Mouse (Mus musculus) mature B cell (primary cell): ENCODE data around the gene Mre11a.

ENCODE experiments used
- in situ Hi-C: fragments of 300-500 bp; cut with MboI; formaldehyde crosslinking; loops from 2 replicates; pipeline ENCODE4 v1.14.3; 2019

Gene Mre11a

DNA sequence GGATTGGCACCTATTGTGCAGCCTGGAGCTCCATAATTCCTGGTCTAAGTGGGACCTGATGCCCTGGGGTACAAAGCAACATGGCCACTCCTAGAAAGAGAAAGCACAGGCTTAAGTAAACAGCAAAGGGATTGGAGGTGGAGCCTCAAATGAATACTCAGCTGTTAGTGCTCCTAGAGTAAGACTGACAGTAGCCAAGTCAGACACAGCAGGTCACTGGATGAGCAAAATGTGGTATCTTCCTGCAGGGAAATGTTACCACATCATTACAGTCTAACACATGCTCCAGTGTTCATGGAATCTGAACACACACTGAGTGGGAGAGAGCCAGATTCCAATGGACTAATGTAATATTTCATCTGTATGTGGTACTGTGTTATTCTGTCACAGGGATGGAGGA is 36.9 kb downstream of the Mre11a start:
- in situ Hi-C loops, result no loop called here

- in situ Hi-C loops, result no loop called here
Measured at GRCm38 (mm10) chr9:14824840-14825239, 40.4 kb downstream of the Mre11a start.

- in situ Hi-C loops, result no loop called here
Measured at GRCm38 (mm10) chr9:14827875-14828274, 43.4 kb downstream of the Mre11a start.

DNA sequence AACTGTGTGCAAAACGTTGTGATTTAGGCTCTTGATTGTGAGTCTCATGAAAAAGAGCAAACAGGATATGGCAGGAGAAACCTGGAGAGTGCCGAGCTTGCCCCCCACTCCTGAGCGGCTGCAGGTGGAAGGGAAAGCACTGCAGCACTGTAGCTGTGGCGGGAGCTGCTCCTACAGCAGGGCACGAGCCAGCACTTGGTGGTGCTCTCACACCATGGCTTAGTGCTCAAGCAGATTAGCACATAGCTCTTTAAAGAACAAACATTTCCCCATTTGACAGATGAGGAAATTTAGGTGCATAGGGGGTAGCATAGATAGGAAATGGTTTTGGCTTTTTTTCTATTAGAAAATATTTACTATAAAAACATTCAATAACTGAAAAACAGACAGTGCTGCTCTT is 47.6 kb downstream of the Mre11a start:
- in situ Hi-C loops, result no loop called here

DNA sequence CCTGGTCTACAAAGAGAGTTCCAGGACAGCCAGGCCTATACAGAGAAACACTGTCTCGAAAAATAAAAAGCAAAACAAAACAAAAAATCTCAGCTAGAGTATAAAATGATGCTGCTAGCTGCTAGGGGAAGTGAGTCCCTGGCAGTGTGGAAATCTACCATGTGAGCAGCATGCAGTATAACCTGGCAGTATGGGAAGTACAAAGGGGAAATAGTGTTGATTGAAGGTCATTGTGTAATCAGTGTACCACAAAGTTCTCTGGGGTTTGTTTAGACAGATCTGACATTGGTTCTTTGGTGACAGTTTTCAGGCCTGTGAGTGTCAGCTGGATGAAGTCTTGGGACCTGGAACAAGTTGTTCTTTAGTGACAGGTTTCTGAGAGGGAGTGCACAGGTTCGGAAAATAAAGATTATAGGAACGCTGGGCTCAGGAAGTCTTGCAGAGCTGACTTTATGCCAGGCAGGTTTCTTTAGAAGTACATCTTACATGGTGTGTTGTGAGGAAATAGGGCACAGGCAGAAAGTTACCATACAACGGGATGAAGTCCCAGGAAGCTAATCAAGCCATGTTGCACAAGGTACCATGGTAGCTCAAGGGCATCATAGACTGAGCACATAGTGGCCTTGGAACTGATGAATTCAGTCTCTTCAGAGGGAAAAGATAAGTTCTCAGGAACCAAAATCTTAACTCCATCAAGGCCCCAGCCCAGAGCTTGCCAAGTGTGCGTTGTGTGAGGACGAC is 51.1 kb downstream of the Mre11a start:
- in situ Hi-C loops, result no loop called here

DNA sequence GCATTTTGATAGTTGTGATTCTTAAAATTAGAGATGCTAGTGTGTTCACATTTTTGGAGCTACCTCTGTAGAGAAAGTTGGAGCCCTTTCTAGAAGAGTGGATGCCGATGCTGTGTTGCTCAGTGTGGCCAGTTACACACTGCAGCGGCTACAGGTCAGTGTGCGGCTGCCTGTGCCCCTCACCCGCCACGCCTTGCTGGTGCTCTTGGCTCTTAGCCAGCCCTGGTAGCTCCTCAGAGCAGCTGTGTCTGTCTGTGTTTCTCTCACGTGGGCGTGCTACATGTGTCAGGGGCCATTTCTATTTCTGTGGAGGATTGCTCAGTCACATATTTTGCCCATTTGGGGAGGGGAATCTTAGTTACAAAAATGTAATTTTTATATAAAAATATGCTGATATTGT is 55.1 kb downstream of the Mre11a start:
- in situ Hi-C loops, result no loop called here

GRCm38 (mm10) chr9:14839970-14840369 is 55.5 kb downstream of the Mre11a start:
- in situ Hi-C loops, result no loop called here

GRCm38 (mm10) chr9:14841878-14842761 is 57.7 kb downstream of the Mre11a start:
- in situ Hi-C loops, result no loop called here

DNA sequence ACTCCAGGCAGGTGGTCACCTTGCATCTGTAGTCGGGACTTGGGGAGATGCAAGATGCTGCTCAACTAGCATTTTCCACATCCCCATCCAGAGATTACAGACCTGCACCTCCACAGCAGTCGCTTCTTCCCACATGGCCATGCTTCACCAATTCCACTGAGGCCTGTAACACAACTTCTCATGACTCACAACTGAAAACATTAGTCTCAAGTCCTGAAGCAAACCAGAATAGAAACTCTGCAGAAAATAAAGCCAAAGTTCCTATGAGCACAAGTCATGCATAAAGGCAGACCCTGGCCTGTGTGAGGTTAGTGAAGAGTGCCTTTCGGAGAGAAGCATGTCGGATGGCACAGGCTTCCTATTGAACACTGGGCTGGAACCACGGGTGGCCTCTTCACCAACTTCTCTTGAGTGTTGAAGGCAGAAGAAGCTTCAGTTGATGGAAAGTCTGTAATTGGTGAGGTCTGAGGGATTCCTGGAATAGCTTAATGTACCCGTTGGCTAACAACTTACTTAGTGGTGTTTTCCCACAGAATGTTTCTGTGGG is 58.9 kb downstream of the Mre11a start:
- in situ Hi-C loops, result no loop called here

GRCm38 (mm10) chr9:14843901-14844300 is 59.4 kb downstream of the Mre11a start:
- in situ Hi-C loops, result no loop called here

GRCm38 (mm10) chr9:14846428-14846827 is 62.0 kb downstream of the Mre11a start:
- in situ Hi-C loops, result no loop called here

GRCm38 (mm10) chr9:14848267-14848935 is 63.9 kb downstream of the Mre11a start:
- in situ Hi-C loops, result no loop called here

GRCm38 (mm10) chr9:14854585-14854984 is 70.1 kb downstream of the Mre11a start:
- in situ Hi-C loops, result no loop called here

- in situ Hi-C loops, result no loop called here
Measured at GRCm38 (mm10) chr9:14856922-14857654, 72.6 kb downstream of the Mre11a start.

GRCm38 (mm10) chr9:14858170-14858706 is 73.8 kb downstream of the Mre11a start:
- in situ Hi-C loops, result no loop called here

DNA sequence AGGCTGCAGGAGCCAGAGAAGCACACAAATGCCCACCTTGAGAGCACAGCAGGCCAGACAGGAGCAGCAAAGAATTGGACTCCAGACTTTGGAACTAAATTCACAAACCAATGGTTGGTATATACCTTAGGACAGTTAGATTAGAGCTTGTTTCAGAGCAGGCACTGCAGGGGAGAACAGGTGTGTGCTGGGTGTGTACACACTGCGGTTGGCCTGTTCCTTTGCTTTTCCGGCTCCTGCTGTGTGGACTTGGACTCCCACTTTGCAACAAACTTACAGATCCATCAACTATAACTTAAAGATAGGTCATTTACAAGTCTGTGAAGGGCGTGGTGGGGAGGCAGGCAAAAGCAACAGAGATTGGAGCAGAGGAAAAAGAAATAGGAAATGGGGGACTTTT is 74.3 kb downstream of the Mre11a start:
- in situ Hi-C loops, result no loop called here

GRCm38 (mm10) chr9:14859868-14860639 is 75.6 kb downstream of the Mre11a start, which contains the start of gene Gpr83:
Gene Gpr83, plus strand, starts transcription at chr9:14860210.
- in situ Hi-C loops, result loop anchor here (10.0 kb wide), 1 partner anchor 155 kb away; no protein-coding TSS in a partner anchor

DNA sequence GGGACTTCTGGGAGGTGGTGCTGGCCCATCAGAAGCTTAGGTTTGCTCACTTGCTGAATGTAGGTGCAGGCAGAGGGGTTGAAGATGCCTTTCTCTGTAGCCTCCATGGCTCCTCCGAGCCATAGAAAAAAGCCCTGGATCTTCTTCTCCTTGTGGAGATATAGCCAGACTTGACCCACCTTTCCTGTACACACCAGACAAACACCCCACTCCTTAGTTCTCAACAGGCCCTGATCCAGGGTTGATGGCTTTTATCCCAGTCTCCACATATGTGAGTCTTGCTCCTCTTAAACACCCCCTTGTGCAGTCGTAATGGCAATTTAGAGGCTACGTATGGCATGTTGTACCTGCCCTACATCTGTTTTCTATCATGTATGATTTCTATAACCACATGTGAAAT is 78.7 kb downstream of the Mre11a start:
- in situ Hi-C loops, result loop anchor here (10.0 kb wide), 1 partner anchor 152 kb away; no protein-coding TSS in a partner anchor

GRCm38 (mm10) chr9:14864726-14865125 is 80.3 kb downstream of the Mre11a start:
- in situ Hi-C loops, result loop anchor here (10.0 kb wide), 1 partner anchor 150 kb away; no protein-coding TSS in a partner anchor

GRCm38 (mm10) chr9:14866957-14867356 is 82.5 kb downstream of the Mre11a start:
- in situ Hi-C loops, result loop anchor here (10.0 kb wide), 1 partner anchor 148 kb away; no protein-coding TSS in a partner anchor
